ENCODE assay signal across 17 mouse cellular contexts in genomic region chr17:67179446-67179845, GRCm38 (mm10).
"Had no signal": no experiment of that assay in that cellular context is flagged by ENCODE, and none has a peak within 500 bp of the region (broad histone marks: within the 10 kb centered on the region; RNA-seq: fewer than 3 reads in every experiment).

No protein-coding gene starts in this region.

- H3K27ac ChIP-seq: midbrain, embryonic 10.5 days; midbrain, embryonic 13.5 days; neural tube, embryonic 13.5 days; neural tube, embryonic 15.5 days had no signal

- ATAC-seq: midbrain, embryonic 13.5 days; midbrain, embryonic 16.5 days had no signal

- H3K4me2 ChIP-seq: lung, embryonic 14.5 days; midbrain, embryonic 13.5 days; neural tube, embryonic 13.5 days; neural tube, embryonic 15.5 days had no signal

- H3K27me3 ChIP-seq: midbrain, embryonic 13.5 days; neural tube, embryonic 13.5 days; neural tube, embryonic 15.5 days had no signal

- H3K36me3 ChIP-seq: midbrain, embryonic 10.5 days; midbrain, embryonic 13.5 days; neural tube, embryonic 13.5 days; neural tube, embryonic 15.5 days had no signal

- H3K9ac ChIP-seq: lung, embryonic 14.5 days; midbrain, embryonic 13.5 days; neural tube, embryonic 13.5 days; neural tube, embryonic 15.5 days had no signal

- H3K9me3 ChIP-seq: midbrain, embryonic 10.5 days; neural tube, embryonic 13.5 days; neural tube, embryonic 15.5 days had no signal

- H3K4me1 ChIP-seq: midbrain, embryonic 10.5 days; midbrain, embryonic 13.5 days; neural tube, embryonic 13.5 days; neural tube, embryonic 15.5 days had no signal

- H3K4me3 ChIP-seq: midbrain, embryonic 10.5 days; midbrain, embryonic 13.5 days; myocyte; neural tube, embryonic 13.5 days; neural tube, embryonic 15.5 days had no signal

- DNase-seq: lung, adult 18-20 months; lung, embryonic 14.5 days; lung, postnatal 10 days; lung, postnatal 4 days; right cerebral cortex, adult 18-20 months; right cerebral cortex, postnatal 25 days; right cerebral cortex, postnatal 4 days; spleen, adult 18-20 months; thymus, adult 18-20 months; thymus, postnatal 14 days; thymus, postnatal 36 days had no signal
